Mouse (Mus musculus): ENCODE measurements around the gene Zranb1.

GRCm38 (mm10) chr7:132888518-132889249 is 42.3 kb upstream of the Zranb1 start:
- TF ChIP-seq CTCF (conservative IDR thresholded peaks at IDR 0.05 in 1 of 2, IDR thresholded peaks at IDR 0.05 in 1 of 2; ENCODE audit: low read depth in 2 of 2, low read length in 2 of 2) (peak in 1 of 2 experiments; percentile 34; a peak in 2 of 4 replicates), HCFC1 (IDR thresholded peaks at IDR 0.05; ENCODE audit: low read depth, low read length) (no peak), EP300 (IDR thresholded peaks at IDR 0.05; ENCODE audit: low read length) (no peak), JUND (conservative IDR thresholded peaks at IDR 0.05; ENCODE audit: low read depth, low read length) (no peak), POLR2A (IDR thresholded peaks at IDR 0.05; ENCODE audit: low read depth, low read length) (no peak)
